Mouse (Mus musculus) heart, adult 2 months (tissue): Measurements from ENCODE around the gene Kcnj1. TPM values are rescaled to one million over a fixed set of nuclear protein-coding genes. Genes with fewer than 3 reads are reported as not detected.
A peak's percentile ranks its signal among the peaks of the same experiment; 100 is the strongest.

ENCODE experiments used
- DNase-seq, 2 experiments: peaks; one replicate each; pipeline ENCODE4 v3.0.0; 2021
- H3K27ac ChIP-seq: fragments of 200-600 bp; 2 replicates; pipeline ENCODE4 v1.8.1; 2022
- H3K27me3 ChIP-seq: fragments of 200-500 bp; 2 replicates; pipeline ENCODE4 v1.6.1; 2012; ENCODE audit warnings: mild to moderate bottlenecking, low read length, inconsistent platforms, mixed read lengths; ENCODE audit not compliant: control insufficient read depth, insufficient read depth
- H3K36me3 ChIP-seq: fragments of 200-500 bp; 2 replicates; pipeline ENCODE4 v1.6.1; 2012; ENCODE audit warnings: low read length, inconsistent platforms; ENCODE audit not compliant: control insufficient read depth, insufficient read depth
- H3K4me1 ChIP-seq: fragments of 200-500 bp; 2 replicates; pipeline ENCODE4 v1.6.1; 2011; ENCODE audit warnings: low read length; ENCODE audit not compliant: control insufficient read depth, insufficient read depth
- H3K4me3 ChIP-seq: fragments of 200-600 bp; 2 replicates; pipeline ENCODE4 v1.8.1; 2022
- H3K79me2 ChIP-seq: fragments of 200-500 bp; replicated peaks from 2 replicates; pipeline ENCODE4 v1.6.1; 2012; ENCODE audit warnings: mild to moderate bottlenecking, inconsistent platforms, low read length, moderate library complexity, mixed read lengths; ENCODE audit not compliant: control insufficient read depth, insufficient read depth
- H3K9ac ChIP-seq: fragments of 200-500 bp; 2 replicates; pipeline ENCODE4 v1.6.1; 2012; ENCODE audit warnings: low read depth, mild to moderate bottlenecking, control low read depth, inconsistent platforms, low read length, mixed read lengths
- CTCF ChIP-seq: fragments of 200-600 bp; IDR thresholded peaks from 2 replicates; pipeline ENCODE4 v1.8.1; 2022; ENCODE audit warnings: antibody characterized with exemption, mild to moderate bottlenecking, moderate library complexity
- EP300 ChIP-seq: fragments of 200-500 bp; IDR thresholded peaks from 2 replicates; pipeline ENCODE4 v1.6.1; 2011; ENCODE audit warnings: low read depth, low read length, control low read depth; ENCODE audit not compliant: insufficient read depth
- POLR2A ChIP-seq: fragments of 200-500 bp; IDR thresholded peaks from 2 replicates; pipeline ENCODE4 v1.6.1; 2011; ENCODE audit warnings: mild to moderate bottlenecking, low read depth, low read length, control low read depth; ENCODE audit not compliant: insufficient read depth
- WGBS: fragments of 180-500 bp; shearing (Covaris S2); methylation state at CpG from one replicate; pipeline ENCODE4 v1.1.7; 2018; 5-methylcytosine and 5-hydroxymethylcytosine counted together
- intact Hi-C: fragments of 180-260 bp; cut with DNase I; formaldehyde crosslinking; loops from one replicate; pipeline ENCODE4 v1.15.1; 2025
- polyA plus RNA-seq: library from polyadenylated mRNA; depleted of rRNA; stranded (reverse); fragments of >200 nt; gene quantifications from 2 replicates; pipeline ENCODE4 v1.2.3, GENCODE M21; 2012
- total RNA-seq, 2 experiments: library from RNA; stranded (reverse); gene quantifications; 2 replicates each; pipeline ENCODE4 v1.2.3; 2021

The Kcnj1 gene
- total and polyA plus RNA-seq, 3 experiments = not detected

DNA sequence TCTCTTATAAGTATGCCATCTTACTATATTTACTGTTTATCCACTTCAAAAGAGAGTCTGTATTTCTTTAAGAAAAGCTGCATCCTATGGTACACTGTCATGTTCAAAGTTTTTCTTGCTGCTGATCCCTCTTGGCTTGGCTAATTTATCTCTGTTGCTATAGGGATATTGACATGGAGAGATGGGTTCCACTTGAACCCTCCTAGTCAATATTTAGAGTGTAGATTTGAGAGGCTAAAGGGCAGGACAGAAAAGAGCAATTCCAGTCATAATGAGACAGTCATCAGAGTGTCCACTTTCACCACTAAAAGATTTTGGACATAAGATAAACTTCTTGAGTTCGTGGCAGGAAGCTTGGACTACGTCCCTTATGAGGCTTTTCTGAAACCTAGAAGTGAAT, 27.9 kb downstream of the Kcnj1 start:
- Histone ChIP-seq H3K36me3 (peaks cover 7% of the 10 kb centered on the region), H3K4me1 (peaks cover 9% of the 10 kb centered on the region), H3K9ac (no peak overlapping the region), H3K27ac (peak overlapping the region; percentile 64), H3K27me3 (no peaks in the 10 kb centered on the region), H3K4me3 (no peak overlapping the region), H3K79me2 (no peaks in the 10 kb centered on the region)
- intact Hi-C loops = loop anchor here (5.0 to 10.0 kb wide), 2 partner anchors 295 to 682 kb away; no protein-coding TSS in a partner anchor
- TF ChIP-seq POLR2A (no peak), EP300 (no peak), CTCF (no peak)
- 47% methylated on average over 2 of the region's 2 CpGs for WGBS
- DNase-seq = no peak

GRCm38 (mm10) chr9:32400662-32401161, 28.4 kb downstream of the Kcnj1 start:
- peaks cover 9% of the 10 kb centered on the region for H3K4me1 ChIP-seq
- no peak overlapping the region for H3K9ac ChIP-seq
- H3K27ac ChIP-seq = peak overlapping the region; percentile 64
- peak; percentile 53 to 56 for DNase-seq
- H3K36me3 ChIP-seq = peaks cover 7% of the 10 kb centered on the region
- 12% methylated on average over 5 of the region's 5 CpGs for WGBS
- H3K79me2 ChIP-seq = no peaks in the 10 kb centered on the region
- intact Hi-C loops = loop anchor here (5.0 to 10.0 kb wide), 2 partner anchors 294 to 682 kb away; no protein-coding TSS in a partner anchor
- no peak overlapping the region for H3K4me3 ChIP-seq
- no peaks in the 10 kb centered on the region for H3K27me3 ChIP-seq
- TF ChIP-seq EP300 (peak; percentile 50), POLR2A (no peak)

DNA sequence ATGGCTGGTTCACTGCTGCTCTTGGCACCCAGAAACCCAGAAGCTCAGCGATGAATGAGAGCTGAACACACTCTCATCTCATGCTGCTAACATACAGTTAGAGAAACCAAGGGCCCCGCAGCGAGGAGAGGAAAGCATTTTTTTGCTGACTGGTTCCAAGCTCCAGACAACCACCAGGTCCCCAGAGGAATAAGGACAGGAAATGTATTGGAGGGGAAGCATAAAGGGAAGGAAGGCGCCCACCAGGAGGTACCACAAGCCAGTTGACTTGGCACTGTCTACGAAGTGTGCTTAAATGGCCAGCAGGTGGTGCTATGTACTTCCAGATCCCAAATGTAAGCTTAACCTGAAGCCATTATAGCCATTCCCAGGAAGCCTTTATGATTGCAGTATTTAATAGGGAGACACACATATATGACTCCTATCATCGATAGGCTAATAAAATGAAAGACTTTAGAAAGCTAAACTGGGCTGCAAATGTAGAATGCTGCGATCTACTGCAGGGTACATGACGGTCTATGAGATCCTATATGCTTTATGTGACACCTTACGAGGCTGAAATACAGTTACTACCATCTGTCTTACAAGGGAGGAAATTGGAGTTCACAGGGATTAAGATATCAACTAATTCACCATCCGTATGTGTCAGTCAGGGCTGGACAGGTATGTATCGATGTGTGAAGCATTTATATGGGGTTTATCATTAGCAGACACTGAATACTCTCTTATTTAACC, 33.1 kb downstream of the Kcnj1 start:
- Histone ChIP-seq H3K79me2 (no peaks in the 10 kb centered on the region), H3K27me3 (no peaks in the 10 kb centered on the region), H3K36me3 (peaks cover 5% of the 10 kb centered on the region), H3K27ac (no peak overlapping the region), H3K4me1 (peaks cover 8% of the 10 kb centered on the region), H3K4me3 (no peak overlapping the region), H3K9ac (no peak overlapping the region)
- WGBS = 33% methylated on average over 11 of the region's 11 CpGs
- intact Hi-C loops = loop anchor here (1.0 to 10.0 kb wide), 8 partner anchors 52 to 842 kb away; no protein-coding TSS in a partner anchor
- peak; percentile 57 to 65 for DNase-seq
- TF ChIP-seq CTCF (peak; percentile 96), EP300 (0 out of 2 replicates have a peak, but pooled peaks have one; percentile 44), POLR2A (no peak)

DNA sequence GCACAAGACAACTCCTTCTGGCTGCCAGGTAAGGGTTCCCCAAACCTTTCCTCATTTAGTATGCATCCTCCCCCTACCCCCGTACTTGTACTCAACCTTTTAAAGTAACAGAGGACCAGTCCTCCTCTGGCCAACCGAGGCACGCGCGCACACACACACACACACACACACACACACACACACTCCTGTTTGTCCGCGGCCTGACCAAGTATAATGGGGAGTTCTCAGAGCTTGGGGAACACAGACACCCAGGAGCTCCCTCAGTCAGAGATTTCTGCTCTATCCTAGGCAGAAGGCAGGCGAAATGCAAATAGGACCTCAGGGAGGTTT, 36.4 kb downstream of the Kcnj1 start:
- Histone ChIP-seq H3K27ac (peak overlapping the region; percentile 32; the same call in 1 of the 2 replicates), H3K79me2 (no peaks in the 10 kb centered on the region), H3K27me3 (no peaks in the 10 kb centered on the region), H3K9ac (peak overlapping the region; percentile 83), H3K36me3 (no peaks in the 10 kb centered on the region), H3K4me1 (peaks cover 2% of the 10 kb centered on the region), H3K4me3 (peak overlapping the region; percentile 47; the same call in 1 of the 2 replicates)
- WGBS = 32% methylated on average over 8 of the region's 8 CpGs
- TF ChIP-seq CTCF = no peak
- no peak for TF ChIP-seq POLR2A
- no peak for TF ChIP-seq EP300
- DNase-seq = no peak
- intact Hi-C loops = loop anchor here (5.0 to 10.0 kb wide), 5 partner anchors 49 to 839 kb away; no protein-coding TSS in a partner anchor

DNA sequence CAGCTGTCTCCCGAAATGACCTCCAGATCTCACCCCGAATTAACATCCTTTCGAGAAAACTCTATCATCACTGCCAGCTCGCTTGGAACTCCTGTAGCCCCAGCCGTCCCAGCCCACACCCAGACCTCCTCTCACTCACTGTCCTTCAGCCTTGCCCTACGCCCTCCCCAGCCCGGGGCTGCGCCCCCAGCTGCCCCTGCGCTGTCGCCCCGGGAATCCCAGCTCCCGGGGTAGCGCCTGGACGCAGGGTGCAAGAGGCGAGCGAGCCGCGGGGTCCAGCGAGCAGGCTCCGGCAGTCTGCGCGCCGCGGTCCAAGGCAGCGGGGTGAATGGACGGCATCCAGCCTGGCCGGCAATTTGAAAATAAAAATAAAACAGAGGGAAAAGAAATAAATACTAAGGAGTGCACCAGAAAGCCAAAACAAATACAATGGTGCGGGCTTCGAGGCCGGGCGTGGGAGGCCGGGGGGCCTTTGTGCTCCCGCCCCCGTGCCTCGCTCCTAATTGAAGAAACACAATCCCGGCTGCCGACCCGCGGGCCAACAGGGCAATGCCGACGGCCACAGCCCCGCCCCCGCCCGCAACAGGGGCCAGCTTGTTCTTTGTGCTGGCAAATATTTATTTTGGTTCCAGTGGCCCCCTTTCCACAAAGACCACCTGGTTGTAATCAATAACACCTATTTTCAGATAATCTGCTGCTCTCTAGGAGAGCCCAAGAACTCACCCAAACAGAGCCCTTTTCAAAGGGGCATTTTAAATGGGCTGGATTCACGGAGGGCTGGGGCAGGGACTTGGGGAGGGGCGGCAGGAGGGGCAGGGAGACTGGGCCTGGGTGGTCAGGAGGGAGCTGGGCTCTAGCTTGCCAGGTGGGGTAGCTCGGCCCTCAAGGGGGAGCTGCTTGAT, 37.0 kb downstream of the Kcnj1 start:
- TF ChIP-seq CTCF = no peak
- no peak for TF ChIP-seq POLR2A
- no peak for TF ChIP-seq EP300
- H3K36me3 ChIP-seq = no peaks in the 10 kb centered on the region
- H3K9ac ChIP-seq = peak overlapping the region; percentile 83
- 6% methylated on average over 47 of the region's 47 CpGs for WGBS
- DNase-seq = peak; percentile 34 to 50
- intact Hi-C loops = loop anchor here (5.0 to 10.0 kb wide), 5 partner anchors 48 to 838 kb away; no protein-coding TSS in a partner anchor
- H3K4me1 ChIP-seq = peaks cover 2% of the 10 kb centered on the region
- peak overlapping the region; percentile 47 for H3K4me3 ChIP-seq
- H3K79me2 ChIP-seq = no peaks in the 10 kb centered on the region
- peak overlapping the region; percentile 32 for H3K27ac ChIP-seq
- H3K27me3 ChIP-seq = no peaks in the 10 kb centered on the region
